ENCODE assay signal across 16 mouse cellular contexts in genomic region chr3:127157706-127158105, GRCm38 (mm10).
"Had no signal": no experiment of that assay in that cellular context is flagged by ENCODE, and none has a peak within 500 bp of the region (broad histone marks: within the 10 kb centered on the region; RNA-seq: fewer than 3 reads in every experiment).

No protein-coding gene starts in this region.

- H3K27ac ChIP-seq: midbrain, embryonic 10.5 days; midbrain, embryonic 12.5 days; neural tube, embryonic 13.5 days; neural tube, embryonic 15.5 days; stomach, embryonic 15.5 days; stomach, postnatal 0 days had no signal

- H3K4me3 ChIP-seq: midbrain, embryonic 10.5 days; midbrain, embryonic 12.5 days; myocyte; neural tube, embryonic 13.5 days; neural tube, embryonic 15.5 days; stomach, embryonic 15.5 days had no signal

- ATAC-seq: midbrain, embryonic 16.5 days had no signal

- DNase-seq: lung, embryonic 14.5 days; lung, postnatal 10 days; lung, postnatal 4 days; midbrain, embryonic 14.5 days; right cerebral cortex, postnatal 14 days; thymus, adult 2 months; thymus, postnatal 25 days; thymus, postnatal 4 days had no signal

- H3K4me1 ChIP-seq: stomach, embryonic 15.5 days had no signal
